Mouse (Mus musculus): ENCODE measurements at regions not wholly inside any gene's neighbourhood (a gene's known extent, or its start where the extent isn't known, plus 50 kb on each side); places are given as distances from the start of the nearest gene placed in this dataset.

GRCm38 (mm10) chr6:51200837-51201236 is 231.6 kb upstream of the Nfe2l3 start:
- TF ChIP-seq CTCF (IDR thresholded peaks at IDR 0.05; ENCODE audit: extremely low read depth, insufficient read length, insufficient replicate concordance, low read depth, low read length) (no peak), POLR2A (IDR thresholded peaks at IDR 0.05; ENCODE audit: low read depth, low read length) (no peak)

Measured in small intestine, adult 2 months (tissue).